Mouse (Mus musculus) c-Kit-positive CD71-positive TER-119-positive erythroid progenitor cells, embryonic 14.5 days (primary cell): ENCODE measurements around the gene Psme3.
A peak's percentile ranks its signal among the peaks of the same experiment; 100 is the strongest.
"Not testable (repeated sequence)": the region's sequence is repeated elsewhere in the genome, so short reads cannot be mapped to it uniquely, and the experiment has no call there.

Experiments used
- DNase-seq: peaks from one replicate; pipeline ENCODE4 v3.0.0-alpha.2; 2013; ENCODE audit warnings: low spot score

The Psme3 gene

DNA sequence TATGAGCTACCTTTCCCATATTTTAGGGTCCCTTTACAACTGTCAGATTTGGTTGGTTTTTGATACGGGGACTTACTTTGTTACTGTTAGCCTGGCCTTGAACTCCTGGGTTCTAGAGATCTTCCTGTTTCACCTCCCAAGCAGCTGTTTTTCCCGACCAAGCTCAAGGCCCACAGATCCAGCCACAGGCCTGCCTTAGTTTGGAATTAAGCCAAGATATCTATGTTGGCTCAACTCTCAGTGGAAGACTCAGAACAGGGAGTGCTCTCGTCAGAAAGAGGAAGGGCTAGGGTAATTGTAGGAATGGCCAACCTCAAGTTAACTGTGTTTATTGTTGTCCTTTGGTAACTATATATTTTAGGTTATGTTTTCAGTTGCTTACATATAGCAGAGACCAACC lies 3.9 kb upstream of the Psme3 start:
- DNase-seq: no peak

DNA sequence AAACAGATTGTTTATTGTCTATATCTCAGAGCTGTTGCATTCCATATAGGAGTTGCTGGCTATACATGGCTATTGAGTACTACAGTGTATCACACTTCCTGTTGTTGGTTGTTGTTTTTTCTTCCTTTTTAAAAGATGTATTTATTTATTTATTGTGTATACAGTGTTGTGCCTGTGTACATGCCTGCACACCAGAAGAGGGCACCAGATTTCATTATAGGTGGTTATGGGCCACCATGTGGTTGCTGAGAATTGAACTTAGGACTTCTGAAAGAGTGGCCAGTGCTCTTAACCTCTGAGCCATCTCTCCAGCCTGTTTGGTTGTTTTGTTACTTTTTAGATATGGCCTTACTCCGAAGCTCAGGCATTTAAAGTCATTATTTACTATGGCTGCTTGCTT lies 1.4 kb upstream of the Psme3 start:
- DNase-seq: no peak

DNA sequence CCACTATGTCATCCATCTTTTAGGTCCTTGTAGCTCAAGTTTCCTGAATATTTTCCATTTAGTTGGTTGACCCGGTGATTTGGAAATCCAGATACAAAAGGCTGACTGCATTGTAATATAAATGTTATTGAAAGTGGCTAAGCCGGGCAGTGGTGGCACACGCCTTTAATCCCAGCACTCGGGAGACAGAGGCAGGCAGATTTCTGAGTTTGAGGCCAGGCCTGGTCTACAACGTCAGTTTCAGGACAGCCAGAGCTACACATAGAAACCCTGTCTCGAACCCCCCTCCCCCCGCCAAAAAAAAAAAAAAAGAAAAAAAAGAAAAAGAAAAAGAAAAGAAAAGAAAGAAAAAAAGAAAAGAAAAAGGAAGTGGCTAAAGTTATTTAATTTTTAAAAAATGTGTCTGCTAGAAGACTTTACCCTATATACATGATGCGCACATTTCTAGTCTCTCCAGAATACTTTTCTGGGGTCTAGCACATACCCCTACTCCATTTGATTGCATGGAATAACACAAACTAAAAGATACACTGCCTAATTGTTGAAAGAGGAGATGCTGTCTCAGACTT lies 847 bp upstream of the Psme3 start:
- no peak for DNase-seq

DNA sequence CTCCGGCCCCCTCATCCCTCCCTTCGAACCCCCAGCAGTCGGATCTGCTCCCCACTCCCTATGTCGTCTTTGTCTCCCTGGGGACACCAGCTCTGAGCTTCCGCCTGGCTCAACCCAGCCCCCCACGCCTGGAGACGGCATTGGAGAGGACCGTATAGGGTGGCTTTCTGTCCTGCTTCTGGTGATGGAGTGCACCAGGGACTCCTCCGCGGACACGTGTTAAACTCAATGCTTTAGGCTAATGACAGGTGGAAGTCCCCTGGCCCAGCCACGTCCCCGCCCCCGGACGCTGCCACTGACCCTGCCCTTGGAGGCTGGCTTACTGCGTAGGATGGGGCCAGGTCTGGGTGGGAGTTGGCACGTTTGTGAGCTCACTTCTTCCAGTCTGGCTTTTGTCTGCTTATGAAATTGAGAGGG lies 496 bp downstream of the Psme3 start:
- peak; percentile 50 for DNase-seq

DNA sequence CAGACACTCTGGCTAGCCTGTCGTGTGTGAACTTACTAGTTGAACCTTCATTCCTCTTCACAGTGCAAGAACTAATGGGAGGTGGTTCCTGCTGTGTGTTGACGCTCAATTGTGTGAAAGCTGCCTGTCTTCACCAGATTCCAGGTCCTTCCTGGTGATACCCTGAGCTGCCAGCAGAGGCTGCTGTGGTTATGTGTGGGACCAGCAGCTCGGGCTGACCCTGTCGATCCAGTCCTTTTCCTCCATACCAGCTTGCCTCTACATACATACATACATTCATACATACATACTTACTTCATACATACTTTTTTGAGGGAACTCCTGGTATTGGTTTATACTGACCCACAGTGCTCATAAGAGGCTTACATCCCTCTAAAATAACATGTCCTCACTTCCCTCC lies 7.6 kb downstream of the Psme3 start:
- DNase-seq: peak; percentile 39

DNA sequence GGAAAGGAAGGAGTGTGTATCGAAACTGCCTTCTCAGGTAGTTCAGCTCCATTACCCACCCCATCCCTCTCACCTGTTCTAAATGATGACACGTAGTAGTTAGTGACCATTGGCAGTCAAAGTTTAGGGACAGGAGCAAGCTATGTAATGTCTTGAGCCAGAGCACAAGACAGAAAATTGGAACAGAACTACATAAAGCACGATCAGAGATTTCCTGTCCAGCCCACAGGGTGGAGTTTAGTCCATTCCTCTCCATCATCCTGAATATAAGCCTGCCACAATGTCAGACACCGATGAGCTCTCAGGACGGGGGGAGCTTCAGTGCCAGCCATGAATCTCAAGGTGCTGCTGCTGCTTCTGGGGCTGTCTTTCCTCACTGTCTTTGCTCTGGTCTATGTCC lies 8.8 kb downstream of the Psme3 start, which contains the start of gene Aoc2:
TSS of gene Aoc2 (plus strand) at position 301 of the 400 bp plus-strand sequence.
- no peak for DNase-seq

DNA sequence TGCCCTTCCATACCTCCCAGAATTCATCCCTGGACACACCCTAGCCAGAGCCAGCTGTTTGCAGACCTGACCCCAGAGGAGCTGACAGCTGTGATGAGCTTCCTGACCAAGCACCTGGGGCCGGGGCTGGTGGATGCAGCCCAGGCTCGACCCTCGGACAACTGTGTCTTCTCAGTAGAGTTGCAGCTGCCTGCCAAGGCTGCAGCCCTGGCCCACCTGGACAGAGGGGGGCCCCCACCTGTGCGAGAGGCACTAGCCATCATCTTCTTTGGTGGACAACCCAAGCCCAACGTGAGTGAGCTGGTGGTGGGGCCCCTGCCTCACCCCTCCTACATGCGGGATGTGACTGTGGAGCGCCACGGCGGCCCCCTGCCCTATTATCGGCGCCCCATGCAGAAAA lies 9.2 kb downstream of the Psme3 start:
- not testable (repeated sequence) for DNase-seq

DNA sequence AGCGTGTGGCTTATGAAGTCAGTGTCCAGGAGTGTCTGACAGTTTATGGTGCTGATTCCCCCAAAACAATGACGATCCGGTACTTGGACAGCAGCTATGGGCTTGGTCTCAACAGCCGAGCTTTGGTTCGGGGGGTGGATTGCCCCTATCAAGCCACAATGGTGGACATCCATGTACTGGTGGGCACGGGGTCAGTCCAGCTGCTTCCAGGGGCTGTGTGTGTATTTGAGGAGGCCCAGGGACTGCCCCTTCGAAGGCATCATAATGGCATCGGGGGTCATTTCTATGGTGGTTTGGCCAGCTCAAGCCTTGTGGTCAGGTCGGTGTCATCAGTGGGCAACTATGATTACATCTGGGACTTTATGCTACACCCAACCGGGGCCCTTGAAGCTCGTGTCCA lies 10.1 kb downstream of the Psme3 start:
- DNase-seq: no peak

DNA sequence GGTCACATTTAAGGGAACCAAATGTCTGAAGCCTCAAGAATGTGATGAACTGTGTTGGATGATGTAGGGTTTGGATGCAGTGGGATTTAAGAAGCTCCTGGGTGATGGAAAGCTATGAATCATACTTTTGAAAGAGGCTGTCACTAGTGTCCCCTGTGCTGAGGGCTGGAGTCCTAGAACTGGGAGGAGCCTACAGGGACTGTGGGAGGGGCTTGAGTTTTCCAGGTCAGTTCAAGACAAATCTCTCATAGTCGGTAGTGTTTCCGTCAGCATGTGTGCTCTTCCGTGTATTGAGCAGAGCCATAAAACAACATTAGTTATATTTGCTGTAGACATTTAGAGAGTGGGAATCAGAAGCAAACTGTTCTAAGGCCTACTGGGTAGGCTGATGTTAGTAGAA lies 11.3 kb downstream of the Psme3 start:
- no peak for DNase-seq

DNA sequence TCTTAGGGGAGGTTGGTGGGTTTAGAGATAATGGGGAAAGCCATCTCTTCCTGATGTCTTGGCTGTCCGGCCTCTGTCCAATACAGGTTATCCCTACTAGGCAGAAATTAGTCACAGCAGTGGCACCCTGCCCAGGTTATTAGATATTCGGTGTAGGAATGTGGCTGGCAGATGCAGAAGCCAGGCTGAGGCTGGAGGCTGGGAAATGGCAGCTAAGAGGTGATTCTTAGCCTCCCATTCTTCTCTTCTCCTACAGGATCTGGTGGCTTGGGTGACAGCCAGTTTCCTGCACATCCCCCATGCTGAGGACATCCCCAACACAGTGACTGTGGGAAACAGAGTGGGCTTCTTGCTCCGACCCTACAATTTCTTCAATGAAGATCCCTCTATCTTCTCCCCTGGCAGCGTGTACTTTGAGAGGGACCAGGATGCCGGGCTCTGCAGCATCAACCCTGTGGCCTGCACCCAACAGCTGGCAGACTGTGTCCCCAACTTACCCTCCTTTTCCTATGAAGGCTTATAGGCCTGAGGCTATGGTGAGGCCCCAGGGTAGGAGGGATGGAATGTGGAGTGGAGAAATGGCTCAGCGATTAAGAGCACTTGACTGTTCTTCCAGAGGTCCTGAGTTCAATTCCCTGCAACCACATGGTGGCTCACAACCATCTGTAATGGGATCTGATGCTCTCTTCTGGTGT lies 13.1 kb downstream of the Psme3 start:
- no peak for DNase-seq

DNA sequence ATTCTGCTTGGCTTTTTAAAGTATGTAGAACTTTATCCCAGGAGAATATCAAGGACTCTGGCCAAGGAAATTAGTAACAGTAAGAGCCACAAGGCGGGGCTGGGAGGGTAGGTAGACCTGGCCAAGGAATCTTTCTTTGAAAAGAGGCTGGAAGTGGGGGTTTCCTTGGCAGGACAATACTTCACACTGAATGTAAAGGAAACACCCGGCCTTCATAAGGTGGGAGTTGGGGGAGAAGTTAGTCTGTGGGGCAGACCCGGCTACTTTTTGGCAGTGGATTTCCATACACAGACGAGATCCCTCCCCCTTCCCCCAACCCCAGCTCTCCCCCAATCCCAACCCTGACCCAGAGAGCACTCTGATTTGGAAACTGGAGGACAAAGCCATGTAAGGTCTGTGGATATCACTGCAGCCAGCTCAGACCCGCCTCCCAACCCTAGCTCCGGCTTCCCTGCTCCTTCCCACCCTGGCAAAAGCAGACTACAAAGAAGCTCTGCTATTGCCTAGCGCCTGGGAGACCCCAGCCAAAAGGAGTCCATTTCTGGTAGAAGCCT lies 14.4 kb downstream of the Psme3 start, which contains the start of gene Aoc3:
TSS of gene Aoc3 (plus strand) at position 235 of the 554 bp plus-strand sequence.
- no peak for DNase-seq

DNA sequence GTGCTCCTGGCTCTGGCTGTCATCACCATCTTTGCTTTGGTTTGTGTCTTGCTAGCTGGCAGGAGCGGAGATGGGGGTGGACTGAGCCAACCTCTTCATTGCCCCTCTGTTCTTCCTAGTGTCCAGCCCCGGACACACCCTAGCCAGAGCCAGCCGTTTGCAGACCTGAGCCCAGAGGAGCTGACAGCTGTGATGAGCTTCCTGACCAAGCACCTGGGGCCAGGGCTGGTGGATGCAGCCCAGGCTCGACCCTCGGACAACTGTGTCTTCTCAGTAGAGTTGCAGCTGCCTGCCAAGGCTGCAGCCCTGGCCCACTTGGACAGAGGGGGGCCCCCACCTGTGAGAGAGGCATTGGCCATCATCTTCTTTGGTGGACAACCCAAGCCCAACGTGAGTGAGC lies 14.9 kb downstream of the Psme3 start:
- not testable (repeated sequence) for DNase-seq

DNA sequence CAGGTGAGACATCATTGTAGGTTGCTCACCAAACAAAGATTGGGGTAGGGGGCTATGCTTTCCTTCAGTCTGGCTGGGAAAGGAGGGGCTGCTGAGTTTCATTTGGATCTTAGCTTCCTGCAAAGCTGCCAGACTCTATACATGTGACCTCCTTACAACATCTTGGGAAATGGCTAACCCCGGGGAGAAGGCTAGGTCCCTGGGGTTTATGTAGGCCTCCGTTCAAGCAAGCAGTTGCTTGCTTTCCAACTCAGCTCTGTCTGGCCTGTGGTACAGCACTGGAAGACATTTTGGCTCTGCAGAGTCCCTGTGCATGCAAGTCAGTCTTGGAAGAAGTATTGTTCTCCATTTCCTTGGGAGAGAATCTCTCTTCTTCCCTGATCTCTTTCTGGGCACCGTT lies 16.5 kb downstream of the Psme3 start:
- no peak for DNase-seq

DNA sequence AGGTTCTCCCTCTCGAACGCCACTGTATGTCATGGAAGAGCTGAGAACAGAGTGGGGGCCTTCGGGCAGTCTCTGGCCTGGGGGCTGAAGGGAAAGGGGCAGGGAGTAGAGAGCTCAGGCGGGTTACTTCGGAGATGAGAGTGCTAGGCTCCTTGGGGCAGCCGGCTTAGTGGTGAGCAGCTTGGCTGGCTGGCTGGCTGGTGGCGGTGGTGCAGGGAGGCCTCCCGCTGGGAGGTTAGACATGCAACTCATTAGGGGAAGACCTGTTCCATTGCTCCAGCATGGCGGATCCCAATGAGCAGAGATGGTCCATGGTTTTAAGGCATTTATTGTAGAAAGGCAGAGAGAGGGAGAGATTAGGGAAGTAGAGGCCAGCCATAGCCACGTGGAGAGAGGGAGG lies 18.0 kb downstream of the Psme3 start:
- DNase-seq: no peak

DNA sequence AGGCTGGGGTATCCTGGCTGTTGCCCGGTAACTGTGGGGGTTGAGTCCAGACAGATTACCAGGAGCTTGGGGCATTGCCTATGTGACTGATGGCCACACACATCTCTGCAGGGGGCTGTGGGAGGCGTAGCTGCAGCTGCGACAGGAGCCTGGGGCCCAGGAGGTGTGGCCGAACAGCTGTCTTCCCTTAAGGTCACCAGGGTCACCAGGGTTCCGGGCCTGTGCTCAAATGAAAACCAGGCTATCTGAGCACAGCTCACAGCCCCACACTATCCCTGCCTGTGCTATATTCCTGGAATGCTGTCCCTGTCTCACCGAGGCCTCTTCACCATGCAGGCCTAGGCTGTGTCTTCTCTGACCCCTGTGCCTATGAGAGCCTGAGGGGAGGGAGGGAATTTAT lies 18.5 kb downstream of the Psme3 start:
- DNase-seq: no peak

DNA sequence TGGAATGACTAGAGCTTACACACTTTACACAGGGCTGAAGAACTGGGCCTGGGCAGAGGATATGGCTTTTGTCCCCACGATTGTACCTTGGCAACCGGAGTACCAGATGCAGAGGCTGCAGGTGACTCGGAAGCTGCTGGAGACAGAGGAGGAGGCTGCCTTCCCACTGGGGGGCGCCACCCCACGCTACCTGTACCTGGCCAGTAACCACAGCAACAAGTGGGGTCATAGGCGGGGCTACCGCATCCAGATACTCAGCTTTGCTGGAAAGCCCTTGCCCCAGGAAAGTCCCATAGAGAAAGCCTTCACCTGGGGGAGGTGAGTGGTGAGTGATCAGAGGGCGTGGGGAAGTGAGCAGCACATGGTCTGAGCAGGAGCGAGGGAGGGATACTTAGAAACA lies 19.7 kb downstream of the Psme3 start:
- DNase-seq: no peak

DNA sequence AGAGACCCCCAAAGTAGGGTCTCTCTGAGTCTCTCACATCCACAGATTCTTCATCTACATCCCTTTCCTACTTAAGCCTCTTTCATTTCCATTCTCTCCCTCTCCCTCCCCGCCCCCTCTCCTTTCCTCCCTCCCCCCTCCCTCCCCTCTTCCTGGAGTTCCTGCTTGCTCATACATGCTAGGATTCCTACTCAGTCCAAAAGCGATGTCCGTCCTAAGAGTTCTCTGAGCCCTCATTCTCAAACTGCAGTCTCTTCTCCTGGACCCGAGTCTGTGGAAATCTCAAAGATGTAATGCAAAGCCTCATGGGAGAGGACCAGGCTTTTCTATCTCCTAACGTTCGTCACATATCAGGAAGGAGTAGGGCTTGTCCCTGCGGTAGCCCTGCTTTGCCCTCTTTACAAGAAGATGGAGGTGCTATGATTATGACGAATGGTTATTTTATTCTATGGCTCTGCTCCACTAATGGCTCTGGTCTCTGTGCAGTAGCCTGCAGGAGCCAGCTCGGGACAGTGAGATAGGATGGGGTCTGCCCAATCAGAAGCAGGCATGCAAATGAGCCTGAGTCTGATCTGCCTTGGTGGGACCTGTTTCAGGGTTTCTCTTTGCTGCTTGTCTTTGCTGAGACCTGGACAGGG lies 22.2 kb downstream of the Psme3 start:
- DNase-seq: peak; percentile 66

DNA sequence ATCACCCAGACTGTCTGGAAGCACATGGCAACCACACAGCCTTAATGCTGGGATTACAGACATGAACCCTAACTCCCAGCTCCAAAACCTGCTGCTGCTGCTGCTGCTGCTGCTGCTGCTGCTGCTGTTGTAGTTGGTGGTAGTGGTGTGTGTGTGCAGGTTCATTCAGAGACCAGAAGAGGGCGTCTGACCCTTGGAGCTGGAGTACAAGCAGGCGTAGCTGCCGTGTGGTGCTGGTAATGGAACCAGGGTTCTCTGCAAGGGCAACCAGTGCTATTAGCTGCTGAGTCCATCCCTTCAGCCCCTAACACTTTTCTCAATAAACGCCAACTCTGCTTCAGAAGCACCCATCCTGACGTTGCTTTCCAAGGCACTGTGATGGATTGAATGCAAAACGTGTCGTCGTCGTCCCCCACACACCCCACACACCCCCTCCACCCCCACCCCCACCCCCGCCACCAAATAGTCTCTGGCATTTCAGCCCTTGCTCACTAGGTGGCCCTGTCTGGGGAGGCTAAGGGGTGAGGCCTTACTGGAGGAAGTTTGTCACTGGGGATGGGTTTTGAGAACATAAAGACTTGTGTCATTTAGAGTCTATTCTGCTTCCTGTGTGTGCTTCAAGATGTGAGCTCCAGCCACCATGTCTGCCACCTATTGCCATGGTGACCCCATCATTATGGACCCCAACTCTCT lies 31.2 kb downstream of the Psme3 start:
- no peak for DNase-seq

DNA sequence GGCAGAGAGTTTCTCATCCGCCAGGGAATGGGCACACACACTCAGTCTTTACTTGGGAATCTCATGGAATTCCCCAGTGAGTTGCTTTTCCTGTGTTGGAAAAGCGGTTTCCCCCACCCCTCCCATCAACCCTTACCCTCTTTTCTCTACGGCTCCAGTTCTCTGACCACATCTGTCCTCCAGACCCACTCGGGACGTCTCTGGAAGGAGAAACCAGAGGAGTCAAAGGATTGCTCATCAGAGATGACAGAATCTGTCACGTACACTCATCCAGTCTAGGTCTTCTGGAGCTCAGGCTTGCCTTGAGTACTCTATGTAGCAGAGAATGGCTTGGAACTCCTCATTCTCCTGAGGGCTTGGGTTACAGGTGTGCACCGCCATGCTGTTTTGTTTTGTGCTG lies 32.8 kb downstream of the Psme3 start:
- DNase-seq: no peak

DNA sequence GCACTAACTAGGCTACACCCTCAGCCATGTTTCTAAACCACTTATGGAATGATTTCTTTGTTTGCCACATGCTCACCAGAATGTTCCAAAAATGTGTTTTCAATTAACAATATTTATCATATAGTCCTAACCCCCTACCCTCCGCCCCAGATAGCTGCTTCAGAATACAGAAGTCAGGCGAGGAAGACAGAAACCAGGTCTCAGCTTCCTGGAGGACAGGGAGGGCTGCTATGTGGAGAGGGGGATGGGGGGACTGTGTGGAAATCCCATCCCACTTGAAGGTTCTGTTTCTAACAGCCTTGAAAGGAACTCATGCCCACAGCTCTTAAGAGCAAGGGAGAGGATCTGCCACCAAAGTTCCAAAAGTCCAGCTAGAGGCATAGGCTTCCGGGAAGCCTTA lies 33.2 kb downstream of the Psme3 start:
- DNase-seq: no peak

DNA sequence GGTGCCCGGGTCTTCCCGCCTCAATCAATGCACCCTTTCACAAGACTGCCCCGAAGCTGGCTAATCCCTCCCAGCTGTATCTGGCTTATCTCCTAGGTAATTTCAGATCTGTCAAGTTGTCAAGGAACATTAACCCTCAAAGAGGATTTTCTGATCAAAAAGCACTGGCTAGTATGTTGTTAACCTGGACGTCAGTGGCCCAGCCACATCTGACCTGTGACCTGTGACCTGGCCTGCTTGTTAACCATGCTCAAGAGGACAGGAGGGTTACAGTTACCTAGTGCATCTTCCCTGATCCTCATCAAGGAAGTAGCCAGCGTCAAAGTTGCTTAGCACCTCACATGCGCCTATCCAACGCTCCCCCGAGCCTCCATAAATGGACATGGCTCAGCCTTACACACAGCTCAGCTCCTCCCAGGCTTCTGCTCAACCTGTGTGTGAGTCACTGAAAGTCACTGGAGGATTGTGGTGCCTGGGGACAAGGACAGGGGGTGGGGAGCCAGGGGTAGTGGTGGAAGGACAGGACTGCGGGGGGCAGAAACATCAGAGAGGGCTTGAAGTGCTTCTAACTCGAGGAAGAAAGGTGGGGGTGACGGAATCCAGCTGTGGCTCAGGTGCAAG lies 35.2 kb downstream of the Psme3 start:
- DNase-seq: no peak

DNA sequence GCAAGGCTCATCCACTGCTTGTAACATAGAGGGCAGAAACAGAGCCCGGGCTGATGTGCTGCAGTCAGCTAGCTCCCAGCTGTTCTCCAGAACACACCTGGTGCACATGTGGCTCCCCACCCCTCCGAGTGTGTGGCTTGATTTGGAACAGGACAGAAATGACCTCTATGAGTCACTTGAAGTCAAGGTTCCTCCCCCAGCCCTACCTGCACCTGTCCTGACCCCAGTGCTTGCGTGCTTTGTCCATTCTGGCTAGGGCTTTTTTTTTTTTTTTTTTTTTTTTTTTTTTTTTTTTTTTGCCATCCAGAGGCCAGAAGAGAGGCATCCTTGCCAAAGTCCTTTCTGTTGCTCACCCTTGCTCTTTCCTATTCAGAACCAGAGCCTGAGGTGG lies 35.7 kb downstream of the Psme3 start:
- DNase-seq: no peak
